Mouse (Mus musculus): Measurements from ENCODE around the gene Saa4.
"Not testable (repeated sequence)": the region's sequence is repeated elsewhere in the genome, so short reads cannot be mapped to it uniquely, and the experiment has no call there.

Saa4 gene

DNA sequence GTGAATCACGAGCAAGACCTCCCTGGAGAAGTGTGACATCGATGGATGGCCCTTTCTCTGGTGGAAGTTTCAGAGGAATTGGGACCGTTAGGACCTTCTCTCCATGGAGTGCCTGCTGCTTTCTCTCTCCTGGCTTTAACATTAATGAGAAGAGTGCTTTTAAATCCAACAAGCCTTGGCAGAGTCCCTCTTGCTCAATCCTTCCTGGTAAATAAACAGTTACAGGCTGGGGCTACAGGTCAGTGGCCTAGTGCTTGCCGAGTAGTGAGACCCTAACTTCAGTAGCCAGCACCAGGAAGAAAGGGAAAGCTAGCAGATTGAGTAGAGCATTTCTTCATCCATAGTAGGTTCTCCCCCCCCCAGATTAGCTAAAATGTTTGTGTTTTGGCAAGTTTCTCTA, at the start of gene Saa4:
Gene Saa4, minus strand, starts transcription at position 146 of the 400 bp plus-strand sequence.
- no peak for DNase-seq

DNA sequence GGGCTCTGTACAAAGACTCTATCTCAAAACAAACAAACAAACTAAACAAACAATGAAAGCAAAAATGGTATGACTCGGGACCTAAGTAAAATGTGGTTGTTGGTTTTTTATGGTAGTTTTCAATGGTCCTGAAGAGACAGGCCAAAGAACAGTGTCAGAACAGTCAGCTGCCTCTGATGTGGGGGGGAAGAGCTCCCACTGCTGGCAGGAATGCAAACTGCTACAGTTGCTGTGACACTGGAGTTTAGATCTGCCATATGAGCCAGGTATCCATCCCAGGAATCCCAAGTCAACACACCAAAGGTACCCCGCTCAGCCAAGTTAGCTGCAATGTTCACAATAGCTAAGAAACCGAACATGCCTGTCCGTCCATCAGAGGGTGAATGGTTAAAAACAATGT, 38.3 kb upstream of the Saa4 start:
- peak; percentile 89 for DNase-seq

- DNase-seq, result peak; percentile 9
These were observed 36.0 kb upstream of the Saa4 start for GRCm38 (mm10) chr7:46768451-46768850.

DNA sequence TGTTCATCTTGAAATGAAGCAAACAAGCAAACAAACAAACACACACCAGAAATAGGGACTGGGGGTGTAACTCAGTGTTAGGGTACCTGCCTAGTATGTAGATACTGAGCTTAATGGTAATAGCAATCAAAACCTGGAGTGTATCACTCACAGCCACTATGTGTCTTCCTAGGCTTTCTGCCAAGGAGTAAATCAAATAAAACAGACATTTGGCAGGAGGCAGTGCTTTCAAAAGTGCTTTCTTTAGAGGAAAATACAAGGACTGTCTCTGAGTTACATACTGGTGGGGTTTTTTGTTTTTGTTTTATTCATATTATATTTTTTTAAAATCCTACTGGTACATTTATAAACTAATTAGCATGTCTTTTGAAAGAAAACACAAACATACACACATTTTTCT, 35.0 kb upstream of the Saa4 start:
- DNase-seq, result peak; percentile 3

- no peak for DNase-seq
These were observed 32.3 kb upstream of the Saa4 start for GRCm38 (mm10) chr7:46764672-46765071.

GRCm38 (mm10) chr7:46762601-46763000, 30.2 kb upstream of the Saa4 start:
- DNase-seq, result no peak

DNA sequence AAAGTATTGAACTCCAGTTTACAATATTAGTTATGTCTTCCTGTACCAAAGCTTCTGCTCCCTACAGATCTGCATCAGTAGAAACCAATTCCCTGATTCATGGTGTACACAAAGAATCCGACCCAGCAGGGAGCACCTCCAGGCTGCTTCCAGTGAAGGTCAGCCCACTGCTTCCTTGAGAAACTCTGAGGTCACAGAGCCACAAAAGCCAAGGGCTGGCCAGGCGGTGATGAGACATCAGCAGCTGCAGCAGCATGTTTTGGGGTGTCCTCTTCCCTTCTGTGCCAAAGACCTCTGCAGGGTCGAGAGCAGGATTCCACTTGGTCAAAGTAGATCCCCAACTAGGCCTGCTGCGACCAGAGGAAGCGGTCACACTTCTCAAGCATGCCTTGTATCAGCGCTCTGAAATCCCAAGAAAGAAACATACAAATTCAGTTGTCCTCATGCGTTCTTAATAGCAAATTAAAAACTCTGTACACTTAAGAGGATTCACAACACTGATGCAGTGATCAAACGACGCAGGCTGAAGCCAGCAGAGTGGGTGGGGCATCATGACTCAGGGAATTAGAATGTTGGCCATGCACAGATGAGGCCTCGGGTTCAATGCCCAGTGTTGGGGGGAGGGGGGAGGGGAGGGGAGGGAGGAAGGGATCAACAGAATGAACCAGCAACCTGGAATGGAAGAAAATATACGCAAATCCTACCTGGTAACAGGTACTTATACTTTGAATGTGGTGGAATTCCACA, 28.8 kb upstream of the Saa4 start:
- DNase-seq, result no peak

GRCm38 (mm10) chr7:46751490-46751889, 19.1 kb upstream of the Saa4 start, which contains the start of gene Saa2:
TSS of gene Saa2 (plus strand) at chr7:46751790.
- no peak for DNase-seq

DNA sequence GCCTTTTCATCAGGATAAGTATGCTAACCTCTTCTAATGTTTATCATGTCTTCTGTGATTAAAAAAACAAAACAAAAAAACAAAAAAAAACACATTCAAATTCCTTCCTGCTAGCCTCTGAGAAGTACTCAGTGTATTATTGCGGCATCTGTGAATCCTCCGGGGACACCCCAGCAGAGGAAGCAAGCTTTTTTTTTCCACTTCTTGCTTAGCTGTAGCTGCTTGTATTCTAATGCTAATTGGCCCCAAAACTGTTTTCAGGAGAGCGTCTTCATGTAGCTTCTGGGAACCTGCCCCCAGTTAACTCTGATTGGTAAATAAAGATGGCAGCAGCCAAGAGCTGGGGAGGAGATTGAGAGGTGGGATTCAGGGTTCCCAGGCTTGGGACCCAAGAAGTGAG, 16.1 kb upstream of the Saa4 start:
- DNase-seq, result no peak

DNA sequence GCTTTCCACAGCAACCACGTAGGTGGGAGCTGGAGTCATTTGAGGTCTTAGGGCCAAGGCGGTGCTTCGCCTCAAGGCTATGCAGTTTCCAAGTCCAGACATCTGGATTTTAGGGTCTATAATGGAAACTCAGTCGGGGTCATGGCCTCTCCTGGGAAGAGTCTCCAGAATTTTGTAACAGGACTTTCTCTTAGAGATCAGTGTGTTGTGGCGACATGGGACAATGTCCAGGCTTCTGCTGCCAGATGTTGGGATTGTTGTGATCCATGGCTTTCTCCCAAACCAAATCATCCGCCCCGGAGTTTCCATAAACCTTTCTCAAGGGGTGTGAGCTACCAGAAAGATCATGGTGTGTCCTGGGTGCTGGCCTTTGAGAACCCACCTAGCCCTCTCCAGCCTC, 14.0 kb upstream of the Saa4 start:
- peak; percentile 96 for DNase-seq

DNA sequence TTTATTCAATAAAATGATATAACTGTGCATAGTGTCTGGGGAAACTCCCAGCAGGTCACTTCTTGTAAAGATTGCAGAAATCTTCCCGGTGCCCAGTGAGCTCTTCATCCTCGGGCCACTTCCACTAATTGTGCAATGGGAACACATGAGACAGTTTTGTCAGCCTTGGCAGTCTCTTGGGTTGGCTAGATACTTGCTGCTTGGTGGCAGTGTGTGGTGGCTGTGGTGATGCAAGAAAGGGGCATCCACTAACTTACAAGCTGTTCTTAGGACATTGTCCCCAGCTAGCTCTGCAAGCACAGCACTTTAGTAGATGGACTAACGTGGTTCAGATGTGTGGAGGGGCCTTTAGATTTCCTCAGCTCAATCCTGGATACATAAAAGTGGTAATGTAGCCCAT, 13.4 kb upstream of the Saa4 start:
- DNase-seq, result no peak

- not testable (repeated sequence) for DNase-seq
These were observed 10.5 kb upstream of the Saa4 start, which contains the start of gene Saa1 for GRCm38 (mm10) chr7:46742880-46743279. TSS of gene Saa1 (minus strand) at chr7:46742980.

- DNase-seq, result not testable (repeated sequence)
These were observed 7.6 kb upstream of the Saa4 start for GRCm38 (mm10) chr7:46740041-46740440.

DNA sequence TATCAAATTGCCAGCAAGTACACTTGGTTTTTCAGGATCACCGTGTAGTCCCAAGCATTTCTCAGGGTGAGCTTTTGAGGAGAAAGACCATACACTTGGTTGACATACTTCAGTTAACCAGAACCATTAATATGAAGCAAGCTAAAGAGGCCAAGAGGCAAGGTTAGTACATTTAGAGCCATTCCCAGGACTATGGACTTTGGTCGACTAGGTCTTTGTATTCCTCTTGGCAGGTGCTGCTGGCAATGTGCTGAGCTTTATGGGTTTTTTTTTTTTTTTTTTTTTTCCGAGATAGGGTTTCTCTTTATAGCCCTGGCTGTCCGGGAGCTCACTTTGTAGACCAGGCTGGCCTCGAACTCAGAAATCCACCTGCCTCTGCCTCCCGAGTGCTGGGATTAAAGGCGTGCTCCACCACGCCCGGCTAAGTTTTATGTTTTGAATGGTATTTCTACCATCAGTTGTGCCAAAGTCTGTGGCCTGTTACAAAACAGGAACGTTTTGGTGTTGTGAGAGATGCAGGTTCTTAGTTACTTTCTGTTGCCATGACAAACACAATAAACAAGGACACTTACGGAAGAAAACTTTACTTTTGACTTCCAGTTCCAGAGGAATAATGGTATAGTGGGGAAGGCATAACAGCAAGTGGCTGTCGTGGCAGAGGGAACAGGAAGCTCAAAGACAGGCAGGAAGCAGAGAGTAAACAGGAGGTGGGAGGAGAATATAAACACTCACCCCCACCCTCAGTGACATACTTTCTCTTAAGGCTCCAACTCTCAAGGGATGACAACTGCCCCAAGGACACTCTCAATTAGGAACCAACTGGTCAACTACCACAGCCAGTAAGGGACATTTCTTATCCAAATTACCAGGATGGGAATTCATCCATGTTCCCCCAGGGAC, 6.4 kb upstream of the Saa4 start:
- DNase-seq, result no peak

- DNase-seq, result no peak
These were observed 2.6 kb upstream of the Saa4 start for GRCm38 (mm10) chr7:46734983-46735382.

DNA sequence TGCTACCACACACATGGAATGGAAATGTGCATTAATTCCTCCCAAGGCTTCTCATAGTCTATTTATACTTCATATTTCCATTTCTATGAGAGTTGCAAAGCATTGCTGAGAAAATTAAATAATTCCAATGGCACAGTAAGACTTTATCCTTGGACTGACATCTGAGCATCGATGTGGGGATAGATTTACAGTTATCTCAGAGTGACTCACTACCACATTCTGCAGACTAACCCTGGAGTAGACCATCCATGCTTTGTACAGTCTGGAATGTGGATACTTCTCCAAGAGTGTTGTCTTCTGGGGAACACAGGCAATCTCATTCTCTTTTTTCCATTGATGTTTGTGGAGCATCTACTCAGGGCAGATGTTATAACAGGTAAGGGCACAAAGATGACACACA, 4.8 kb downstream of the Saa4 start:
- DNase-seq, result no peak

- no peak for DNase-seq
These were observed 8.0 kb downstream of the Saa4 start for GRCm38 (mm10) chr7:46724396-46724795.

GRCm38 (mm10) chr7:46723849-46724248, 8.6 kb downstream of the Saa4 start:
- no peak for DNase-seq

DNA sequence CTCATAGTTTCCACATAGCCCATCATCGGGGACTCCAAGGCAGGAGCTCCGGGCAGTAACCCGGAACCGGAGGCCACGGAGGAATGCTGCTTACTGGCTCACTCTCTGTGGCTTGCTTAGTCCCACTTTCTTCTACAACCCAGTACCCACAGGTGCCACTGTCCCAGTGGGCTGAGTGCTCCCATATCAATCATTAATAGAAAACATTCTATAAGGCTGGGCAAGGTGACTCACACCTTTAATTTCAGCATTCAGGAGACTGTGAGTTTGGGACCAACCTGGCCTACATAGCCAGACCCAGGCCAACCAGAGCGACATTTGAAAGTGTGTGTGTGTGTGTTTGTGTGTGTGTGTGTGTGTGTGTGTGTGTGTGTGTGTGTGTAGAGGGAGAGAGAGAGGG, 9.0 kb downstream of the Saa4 start:
- no peak for DNase-seq

GRCm38 (mm10) chr7:46720460-46720859, 11.9 kb downstream of the Saa4 start:
- no peak for DNase-seq

- peak; percentile 96 for DNase-seq
These were observed 12.9 kb downstream of the Saa4 start for GRCm38 (mm10) chr7:46719526-46719925.

- DNase-seq, result no peak
These were observed 13.7 kb downstream of the Saa4 start for GRCm38 (mm10) chr7:46718591-46719270.

GRCm38 (mm10) chr7:46716897-46717296, 15.5 kb downstream of the Saa4 start:
- peak; percentile 88 for DNase-seq

All from heart, adult 11 months (tissue).